Mouse (Mus musculus) liver, postnatal 0 days (tissue): ENCODE results near the gene Sh3glb2. TPM values are rescaled to one million over a fixed set of nuclear protein-coding genes. Genes with fewer than 3 reads are reported as not detected.

ENCODE experiments used
- ATAC-seq: fragments of 200-750 bp; cut with Nextera tagmentation; 2 replicates; pipeline ENCODE4 v1.8.0; 2017; ENCODE audit warnings: mild to moderate bottlenecking, moderate library complexity
- DNase-seq: peaks from one replicate; pipeline ENCODE4 v3.0.0-alpha.2; 2016
- H3K27ac ChIP-seq: fragments of 300-500 bp; sonication (generic); 2 replicates; pipeline ENCODE4 v1.5.1; 2014; ENCODE audit warnings: antibody characterized with exemption, moderate library complexity, mild to moderate bottlenecking, low read depth
- H3K27me3 ChIP-seq: fragments of 300-500 bp; sonication (generic); 2 replicates; pipeline ENCODE4 v1.6.1; 2014; ENCODE audit warnings: low read length, control low read depth, mixed read lengths; ENCODE audit not compliant: insufficient read depth
- H3K36me3 ChIP-seq: fragments of 300-500 bp; sonication (generic); replicated peaks from 2 replicates; pipeline ENCODE4 v1.6.1; 2014; ENCODE audit warnings: mild to moderate bottlenecking, control low read depth, low read length, moderate library complexity, mixed read lengths; ENCODE audit not compliant: insufficient read depth
- H3K4me1 ChIP-seq: fragments of 300-500 bp; sonication (generic); 2 replicates; pipeline ENCODE4 v1.6.1; 2014; ENCODE audit warnings: antibody characterized with exemption, mild to moderate bottlenecking, control low read depth; ENCODE audit not compliant: insufficient read depth
- H3K4me2 ChIP-seq: fragments of 300-500 bp; sonication (generic); 2 replicates; pipeline ENCODE4 v1.6.1; 2014; ENCODE audit warnings: low read depth, mild to moderate bottlenecking, low read length, moderate library complexity, mixed read lengths
- H3K4me3 ChIP-seq: fragments of 300-500 bp; sonication (generic); 2 replicates; pipeline ENCODE4 v1.5.1; 2014; ENCODE audit warnings: low read depth, low read length
- H3K9ac ChIP-seq: fragments of 300-500 bp; sonication (generic); replicated peaks from 2 replicates; pipeline ENCODE4 v1.6.1; 2014; ENCODE audit warnings: mild to moderate bottlenecking, moderate library complexity
- H3K9me3 ChIP-seq: fragments of 300-500 bp; sonication (generic); 2 replicates; pipeline ENCODE4 v1.6.1; 2016; ENCODE audit warnings: mild to moderate bottlenecking, control low read depth, low read length, mixed read lengths
- CTCF ChIP-seq: sonication (generic); IDR thresholded peaks from 2 replicates; pipeline ENCODE4 v1.5.1; 2016; ENCODE audit warnings: antibody characterized with exemption, low read depth
- EP300 ChIP-seq: IDR thresholded peaks from 2 replicates; pipeline ENCODE4 v1.6.1; 2016; ENCODE audit warnings: antibody characterized with exemption, low read depth, mild to moderate bottlenecking
- WGBS: fragments of 180-500 bp; shearing (Covaris S2); extraction: QIAGEN DNeasy Blood & Tissue Kit; methylation state at CpG from one replicate; pipeline ENCODE4 v1.1.7; 2014; ENCODE audit not compliant: insufficient replicate concordance; 5-methylcytosine and 5-hydroxymethylcytosine counted together
- polyA plus RNA-seq: library from polyadenylated mRNA; unstranded; fragments of >200 nt; fragmentation: Nextera tagmentation; extraction: Ambion mirVana; gene quantifications from 2 replicates; pipeline ENCODE4 v1.2.1, GENCODE M21; 2015

Gene Sh3glb2
- polyA plus RNA-seq, 1 experiment from 2014 or later: 14.4 TPM

- Histone ChIP-seq H3K4me3 (no peak overlapping the region), H3K9ac (no peak overlapping the region), H3K27me3 (no peaks in the 10 kb centered on the region), H3K9me3 (no peaks in the 10 kb centered on the region), H3K4me2 (no peak overlapping the region), H3K27ac (no peak overlapping the region), H3K36me3 (peaks cover 9% of the 10 kb centered on the region; the same call in 1 of the 2 replicates), H3K4me1 (peaks cover 3% of the 10 kb centered on the region; the same call in 1 of the 2 replicates)
- no peak for DNase-seq
- TF ChIP-seq EP300 (no peak), CTCF (no peak)
- no peak for ATAC-seq
- 55% methylated on average over 5 of the region's 5 CpGs for WGBS
Observed at GRCm38 (mm10) chr2:30384814-30385213, 25.7 kb upstream of the Sh3glb2 start.

DNA sequence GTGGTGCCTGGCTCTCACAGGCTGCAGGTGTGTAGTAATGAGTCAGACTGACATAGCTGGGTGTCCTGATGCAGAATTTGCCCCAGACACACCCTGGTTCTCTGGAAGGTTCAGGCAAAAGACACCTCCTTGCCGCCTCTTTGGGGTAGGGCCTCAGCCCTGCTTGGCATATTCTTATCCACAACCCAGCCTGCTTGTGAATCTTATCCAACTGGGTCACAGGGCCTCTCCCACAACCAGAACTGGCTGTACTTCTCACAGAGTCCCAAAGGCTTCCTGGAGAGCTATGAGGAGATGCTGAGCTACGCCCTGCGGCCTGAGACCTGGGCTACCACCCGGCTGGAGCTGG is 22.2 kb upstream of the Sh3glb2 start:
- 83% methylated on average over 4 of the region's 4 CpGs for WGBS
- Histone ChIP-seq H3K4me2 (no peak overlapping the region), H3K4me1 (peaks cover 3% of the 10 kb centered on the region; the same call in 1 of the 2 replicates), H3K36me3 (peaks cover 27% of the 10 kb centered on the region), H3K9me3 (no peaks in the 10 kb centered on the region), H3K4me3 (no peak overlapping the region), H3K27me3 (no peaks in the 10 kb centered on the region), H3K27ac (no peak overlapping the region), H3K9ac (no peak overlapping the region)
- no peak for TF ChIP-seq CTCF
- peak; percentile 49 for TF ChIP-seq EP300
- ATAC-seq (peak; percentile 74), DNase-seq (no peak)

- Histone ChIP-seq H3K4me2 (no peak overlapping the region), H3K4me3 (no peak overlapping the region), H3K36me3 (peaks cover 27% of the 10 kb centered on the region), H3K9ac (no peak overlapping the region), H3K27ac (0 out of 2 replicates have a peak overlapping the region, but pooled peaks have one; percentile 11), H3K9me3 (no peaks in the 10 kb centered on the region), H3K4me1 (peaks cover 3% of the 10 kb centered on the region; the same call in 1 of the 2 replicates), H3K27me3 (no peaks in the 10 kb centered on the region)
- no peak for TF ChIP-seq CTCF
- TF ChIP-seq EP300: no peak
- DNase-seq (no peak), ATAC-seq (peak; percentile 16; the same call in 1 of the 2 replicates)
- 73% methylated on average over 10 of the region's 10 CpGs for WGBS
Observed at GRCm38 (mm10) chr2:30380564-30381376, 21.6 kb upstream of the Sh3glb2 start.

DNA sequence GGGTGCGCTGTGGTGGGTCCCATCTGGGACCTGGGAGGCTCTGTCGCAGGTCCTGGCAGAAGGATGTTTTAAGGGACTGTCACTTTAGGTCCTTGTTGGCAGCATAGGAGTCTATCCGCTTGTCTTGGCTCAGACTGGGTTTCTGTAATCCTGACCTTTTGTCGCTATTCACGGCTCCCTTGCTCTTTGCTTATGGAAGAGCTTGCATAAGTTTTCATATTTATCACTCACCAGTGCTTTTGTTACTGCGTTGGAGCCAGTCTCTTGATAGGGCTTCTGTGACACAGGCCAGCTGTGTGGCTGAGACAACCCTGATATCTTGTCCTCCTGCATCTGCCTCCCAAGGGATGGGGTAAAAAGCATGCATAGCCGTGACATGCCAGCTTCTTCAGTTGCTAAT is 20.2 kb upstream of the Sh3glb2 start:
- DNase-seq (no peak), ATAC-seq (no peak)
- Histone ChIP-seq H3K27ac (no peak overlapping the region), H3K4me3 (no peak overlapping the region), H3K4me2 (no peak overlapping the region), H3K9me3 (no peaks in the 10 kb centered on the region), H3K27me3 (no peaks in the 10 kb centered on the region), H3K9ac (no peak overlapping the region), H3K36me3 (peaks cover 28% of the 10 kb centered on the region), H3K4me1 (peaks cover 3% of the 10 kb centered on the region; the same call in 1 of the 2 replicates)
- 77% methylated on average over 7 of the region's 7 CpGs for WGBS
- TF ChIP-seq CTCF (no peak), EP300 (no peak)

- WGBS: 80% methylated on average over 5 of the region's 5 CpGs
Observed at GRCm38 (mm10) chr2:30377721-30378120, 18.6 kb upstream of the Sh3glb2 start.

DNA sequence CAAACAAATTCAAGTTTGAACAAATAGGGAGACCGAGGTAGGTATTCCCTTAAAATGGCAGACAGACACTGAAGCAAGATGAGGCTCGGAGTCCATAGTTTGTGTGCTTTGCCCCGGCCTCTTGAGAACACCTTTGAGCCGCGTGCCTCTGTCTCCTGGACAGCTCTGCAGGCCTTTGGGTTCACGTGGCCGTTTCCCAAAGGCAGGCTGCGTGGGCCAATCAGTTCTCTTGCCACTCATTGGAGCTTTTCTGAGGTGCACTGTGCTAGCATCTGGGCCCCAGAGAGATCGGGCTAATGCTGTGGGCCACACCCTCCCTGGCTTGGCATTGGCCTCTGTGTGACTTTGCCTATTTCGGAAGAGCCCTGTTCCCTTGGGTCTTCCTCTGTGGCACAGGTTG is 16.8 kb upstream of the Sh3glb2 start:
- 88% methylated on average over 10 of the region's 10 CpGs for WGBS
- H3K27ac ChIP-seq: no peak overlapping the region

More at GRCm38 (mm10) chr2:30377721-30378120, 18.6 kb upstream of the Sh3glb2 start:
- H3K27ac ChIP-seq: no peak overlapping the region
- no peaks in the 10 kb centered on the region for H3K27me3 ChIP-seq
- TF ChIP-seq CTCF (peak; percentile 34), EP300 (no peak)
- no peak overlapping the region for H3K9ac ChIP-seq
- no peak overlapping the region for H3K4me2 ChIP-seq
- DNase-seq (no peak), ATAC-seq (no peak)
- peaks cover 28% of the 10 kb centered on the region for H3K36me3 ChIP-seq
- no peak overlapping the region for H3K4me3 ChIP-seq
- no peaks in the 10 kb centered on the region for H3K9me3 ChIP-seq
- H3K4me1 ChIP-seq: peaks cover 3% of the 10 kb centered on the region; the same call in 1 of the 2 replicates

More for the DNA sequence above, 16.8 kb upstream of the Sh3glb2 start:
- Histone ChIP-seq H3K4me2 (no peak overlapping the region), H3K36me3 (peaks cover 31% of the 10 kb centered on the region), H3K9ac (no peak overlapping the region), H3K9me3 (no peaks in the 10 kb centered on the region), H3K4me1 (peaks cover 2% of the 10 kb centered on the region; the same call in 1 of the 2 replicates), H3K27me3 (no peaks in the 10 kb centered on the region), H3K4me3 (no peak overlapping the region)
- ATAC-seq: no peak
- no peak for DNase-seq
- TF ChIP-seq CTCF (no peak), EP300 (no peak)
